Mouse (Mus musculus): Measurements from ENCODE around the gene Pex14.

DNA sequence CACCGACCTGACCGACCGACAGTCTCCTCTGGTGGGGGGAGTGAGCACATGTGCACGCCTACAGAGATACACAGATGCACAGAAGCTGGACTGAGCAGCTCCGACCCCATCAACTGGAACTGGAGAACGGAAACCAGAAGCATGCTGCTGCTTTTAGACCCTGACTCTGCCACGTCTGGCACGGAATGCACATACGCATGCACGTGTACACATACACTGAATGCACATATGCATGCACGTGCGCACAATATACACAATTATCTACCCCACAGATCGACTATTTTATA lies 38.3 kb downstream of the Pex14 start:
- no peak for TF ChIP-seq E2F4 (IDR thresholded peaks at IDR 0.05; ENCODE audit: insufficient read depth)
- TF ChIP-seq USF1 (IDR thresholded peaks at IDR 0.05; ENCODE audit: low read depth), result no peak
- no peak for TF ChIP-seq POLR2A (IDR thresholded peaks at IDR 0.05; ENCODE audit: insufficient read length, low read depth)
- TF ChIP-seq POLR2AphosphoS2 (IDR thresholded peaks at IDR 0.05; ENCODE audit: insufficient read length, low read depth), result no peak
- no peak for TF ChIP-seq MYOG (IDR thresholded peaks at IDR 0.05; ENCODE audit: control insufficient read depth in 1 of 3, insufficient read depth in 1 of 3, insufficient read length in 2 of 3, low read depth in 2 of 3)
- no peak for TF ChIP-seq MAX (IDR thresholded peaks at IDR 0.05; ENCODE audit: low read depth)
- no peak for TF ChIP-seq TCF12 (IDR thresholded peaks at IDR 0.05; ENCODE audit: insufficient read depth, poor library complexity, severe bottlenecking)
- TF ChIP-seq MYOD1 (IDR thresholded peaks at IDR 0.05; ENCODE audit: control insufficient read depth in 1 of 3, insufficient read length in 2 of 3, low read depth in 2 of 3), result no peak
- TF ChIP-seq TCF3 (IDR thresholded peaks at IDR 0.05; ENCODE audit: insufficient read length, low read depth), result no peak
- no peak for TF ChIP-seq REST (IDR thresholded peaks at IDR 0.05; ENCODE audit: insufficient read depth, insufficient read length)
